Mouse (Mus musculus) G1E (cell line): ENCODE measurements around the gene Phlpp1.

Experiments used
- CTCF ChIP-seq: IDR thresholded peaks from 2 replicates; pipeline ENCODE4 v1.5.1; 2012; ENCODE audit warnings: low read depth, low read length, inconsistent platforms, mixed read lengths
- GATA1 ChIP-seq: IDR thresholded peaks from 2 replicates; pipeline ENCODE4 v1.6.1; 2012; ENCODE audit warnings: borderline replicate concordance, low read length, inconsistent platforms, mixed read lengths
- TAL1 ChIP-seq: conservative IDR thresholded peaks from 2 replicates; pipeline ENCODE4 v1.6.1; 2012; ENCODE audit warnings: low read depth, low read length, inconsistent platforms, mixed read lengths

GRCm38 (mm10) chr1:106352801-106353511 is 181.4 kb downstream of the Phlpp1 start:
- TF ChIP-seq CTCF (no peak), GATA1 (no peak), TAL1 (no peak)
